Mouse (Mus musculus) liver, adult 2 months (tissue): ENCODE results near the gene Hist1h2bg. TPM values are rescaled to one million over a fixed set of nuclear protein-coding genes. Genes with fewer than 3 reads are reported as not detected.

Experiments
- DNase-seq: peaks from one replicate; pipeline ENCODE4 v3.0.0-alpha.2; 2011; ENCODE audit warnings: low read depth, low spot score; ENCODE audit errors: extremely low read depth
- H3K27ac ChIP-seq: fragments of 200-500 bp; replicated peaks from 2 replicates; pipeline ENCODE4 v1.5.1; 2012; ENCODE audit warnings: low read depth, mild to moderate bottlenecking, control low read depth, inconsistent platforms, low read length; ENCODE audit not compliant: insufficient read depth
- H3K27me3 ChIP-seq: fragments of 200-500 bp; 2 replicates; pipeline ENCODE4 v1.6.1; 2012; ENCODE audit warnings: mild to moderate bottlenecking, moderate library complexity, low read length, inconsistent platforms; ENCODE audit not compliant: control insufficient read depth, insufficient read depth
- H3K36me3 ChIP-seq: fragments of 200-500 bp; 2 replicates; pipeline ENCODE4 v1.6.1; 2012; ENCODE audit warnings: low read length, inconsistent platforms; ENCODE audit not compliant: control insufficient read depth, insufficient read depth
- H3K4me1 ChIP-seq: fragments of 200-500 bp; 2 replicates; pipeline ENCODE4 v1.6.1; 2011; ENCODE audit warnings: low read length; ENCODE audit not compliant: control insufficient read depth, insufficient read depth
- H3K4me3 ChIP-seq: fragments of 200-500 bp; 2 replicates; pipeline ENCODE4 v1.5.1; 2011; ENCODE audit warnings: low read depth, mild to moderate bottlenecking, control low read depth, low read length, moderate library complexity; ENCODE audit not compliant: insufficient read depth
- H3K79me2 ChIP-seq: fragments of 200-500 bp; 2 replicates; pipeline ENCODE4 v1.6.1; 2012; ENCODE audit warnings: inconsistent platforms, mild to moderate bottlenecking, low read length, moderate library complexity; ENCODE audit not compliant: control insufficient read depth, insufficient read depth
- H3K9ac ChIP-seq: fragments of 200-500 bp; 2 replicates; pipeline ENCODE4 v1.6.1; 2012; ENCODE audit warnings: low read depth, mild to moderate bottlenecking, control low read depth, inconsistent platforms, low read length
- CTCF ChIP-seq: fragments of 200-500 bp; IDR thresholded peaks from 2 replicates; pipeline ENCODE4 v1.5.1; 2011; ENCODE audit warnings: low read depth, low read length, control low read depth
- POLR2A ChIP-seq: fragments of 200-500 bp; IDR thresholded peaks from 2 replicates; pipeline ENCODE4 v1.6.1; 2011; ENCODE audit warnings: low read length, control low read depth; ENCODE audit not compliant: insufficient read depth; ENCODE audit errors: extremely low read depth
- WGBS: fragments of 180-500 bp; shearing (Covaris S2); methylation state at CpG from one replicate; pipeline ENCODE4 v1.1.7; 2018; 5-methylcytosine and 5-hydroxymethylcytosine counted together
- polyA plus RNA-seq: library from polyadenylated mRNA; depleted of rRNA; stranded (reverse); fragments of >200 nt; gene quantifications from 2 replicates; pipeline ENCODE4 v1.2.3, GENCODE M21; 2012; rRNA removed
- total RNA-seq: library from RNA; depleted of rRNA; stranded (reverse); fragments of >200 nt; gene quantifications from 2 replicates; pipeline ENCODE4 v1.2.3, GENCODE M21; 2014; rRNA removed

The Hist1h2bg gene
- total and polyA plus RNA-seq, 2 experiments = 4.4 to 37.2 TPM

GRCm38 (mm10) chr13:23609844-23610243, 38.6 kb downstream of the Hist1h2bg start:
- DNase-seq = no peak
- Histone ChIP-seq H3K27ac (no peak overlapping the region), H3K36me3 (no peaks in the 10 kb centered on the region), H3K79me2 (no peaks in the 10 kb centered on the region), H3K4me1 (no peaks in the 10 kb centered on the region), H3K4me3 (no peak overlapping the region), H3K27me3 (no peaks in the 10 kb centered on the region), H3K9ac (no peak overlapping the region)
- TF ChIP-seq POLR2A = no peak
- TF ChIP-seq CTCF = no peak

- H3K27ac ChIP-seq = no peak overlapping the region
- DNase-seq = no peak
- H3K36me3 ChIP-seq = no peaks in the 10 kb centered on the region
- no peaks in the 10 kb centered on the region for H3K4me1 ChIP-seq
- H3K79me2 ChIP-seq = no peaks in the 10 kb centered on the region
- H3K9ac ChIP-seq = no peak overlapping the region
- TF ChIP-seq POLR2A (no peak), CTCF (no peak)
- 80% methylated on average over 2 of the region's 2 CpGs for WGBS
- no peaks in the 10 kb centered on the region for H3K27me3 ChIP-seq
- no peak overlapping the region for H3K4me3 ChIP-seq
Measured at GRCm38 (mm10) chr13:23610393-23610792, 39.2 kb downstream of the Hist1h2bg start.

GRCm38 (mm10) chr13:23611638-23612037, 40.4 kb downstream of the Hist1h2bg start:
- TF ChIP-seq POLR2A (no peak), CTCF (no peak)
- WGBS = 87% methylated on average over 3 of the region's 3 CpGs
- Histone ChIP-seq H3K27me3 (no peaks in the 10 kb centered on the region), H3K4me1 (no peaks in the 10 kb centered on the region), H3K79me2 (no peaks in the 10 kb centered on the region), H3K4me3 (no peak overlapping the region), H3K36me3 (no peaks in the 10 kb centered on the region), H3K9ac (no peak overlapping the region), H3K27ac (no peak overlapping the region)
- no peak for DNase-seq

DNA sequence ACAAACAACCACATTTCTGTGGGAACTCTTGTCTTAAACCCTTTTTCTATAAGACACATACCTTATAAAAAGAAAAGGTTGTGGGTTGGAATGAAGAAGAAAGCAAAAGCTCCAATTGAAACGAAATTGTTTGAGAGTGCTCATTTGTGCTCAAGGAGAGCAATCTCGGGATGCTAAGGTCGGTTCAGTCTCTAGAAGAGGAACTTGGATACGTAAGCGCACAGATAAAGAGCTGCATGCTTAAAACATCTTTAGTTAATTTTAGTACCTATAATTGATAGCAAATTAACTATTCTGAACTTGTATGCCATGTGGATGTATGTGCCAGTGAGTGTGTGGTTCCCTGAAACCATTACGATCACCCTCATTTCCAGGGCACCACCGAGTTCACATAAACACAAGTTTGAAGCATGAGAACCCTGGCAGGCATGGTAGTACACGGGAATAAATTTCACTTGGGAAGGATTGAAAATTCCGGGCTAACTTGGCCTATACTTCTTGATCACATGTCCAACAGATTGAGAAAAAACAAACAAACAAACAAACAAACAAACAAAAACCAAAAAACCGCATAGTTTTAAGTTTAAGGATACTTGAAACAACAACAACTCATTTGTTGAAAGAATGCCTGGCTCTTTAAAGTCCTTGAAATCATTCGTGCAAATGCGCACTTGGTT, 49.0 kb downstream of the Hist1h2bg start:
- peak overlapping the region; percentile 37; the same call in 1 of the 2 replicates for H3K4me3 ChIP-seq
- H3K9ac ChIP-seq = peak overlapping the region; percentile 35
- peak overlapping the region; percentile 86 for H3K27ac ChIP-seq
- TF ChIP-seq POLR2A = no peak
- TF ChIP-seq CTCF = no peak
- WGBS = 46% methylated on average over 12 of the region's 12 CpGs
- no peaks in the 10 kb centered on the region for H3K79me2 ChIP-seq
- no peaks in the 10 kb centered on the region; the same call in 1 of the 2 replicates for H3K4me1 ChIP-seq
- DNase-seq = no peak
- no peaks in the 10 kb centered on the region for H3K27me3 ChIP-seq
- H3K36me3 ChIP-seq = no peaks in the 10 kb centered on the region

GRCm38 (mm10) chr13:23620733-23621531, 49.7 kb downstream of the Hist1h2bg start, which contains the start of gene Hist1h2be:
Gene Hist1h2be, minus strand, starts transcription at chr13:23621124.
- no peaks in the 10 kb centered on the region for H3K27me3 ChIP-seq
- TF ChIP-seq CTCF (no peak), POLR2A (no peak)
- H3K27ac ChIP-seq = peak within 1 kb of the TSS; percentile 86
- H3K36me3 ChIP-seq = no peaks in the 10 kb centered on the region
- WGBS = under 1% methylated on average over 27 of the region's 27 CpGs
- H3K9ac ChIP-seq = peak within 1 kb of the TSS; percentile 80
- H3K4me3 ChIP-seq = peak within 1 kb of the TSS; percentile 84
- no peaks in the 10 kb centered on the region; the same call in 1 of the 2 replicates for H3K4me1 ChIP-seq
- DNase-seq = peak; percentile 97
- no peaks in the 10 kb centered on the region for H3K79me2 ChIP-seq

Other genes with a start within 250 kb of the Hist1h2bg start
Only the 30 nearest of the 35 such genes appear.
- gene Abt1, start 147.5 kb upstream of the Hist1h2bg start, total RNA-seq = 3.5 and 3.7 TPM in 2 replicates
- 2.1 TPM in 2 replicates for gene Abt1, start 147.5 kb upstream of the Hist1h2bg start, polyA plus RNA-seq
- not detected in 2 replicates for gene Btn1a1, start 105.5 kb upstream of the Hist1h2bg start, total RNA-seq
- not detected in 2 replicates for gene Btn1a1, start 105.5 kb upstream of the Hist1h2bg start, polyA plus RNA-seq
- not detected in 2 replicates for gene Btn2a2, start 82.5 kb upstream of the Hist1h2bg start, total RNA-seq
- gene Btn2a2, start 82.5 kb upstream of the Hist1h2bg start, polyA plus RNA-seq = not detected in 2 replicates
- 706 and 873 TPM in 2 replicates for gene Hist1h4h, start 40.3 kb upstream of the Hist1h2bg start, total RNA-seq
- gene Hist1h4h, start 40.3 kb upstream of the Hist1h2bg start, polyA plus RNA-seq = 8.5 and 26.7 TPM in 2 replicates
- 9.2 and 13.4 TPM in 2 replicates for gene Hist1h2af, start 37.5 kb upstream of the Hist1h2bg start, total RNA-seq
- 2.1 and 2.9 TPM in 2 replicates for gene Hist1h2af, start 37.5 kb upstream of the Hist1h2bg start, polyA plus RNA-seq
- gene Hist1h3g, start 36.0 kb upstream of the Hist1h2bg start, total RNA-seq = 5.6 and 12.9 TPM in 2 replicates
- 0.26 TPM in 1 of 2 replicates, not detected in the other for gene Hist1h3g, start 36.0 kb upstream of the Hist1h2bg start, polyA plus RNA-seq
- 1.3 and 1.5 TPM in 2 replicates for gene Hist1h2bh, start 28.0 kb upstream of the Hist1h2bg start, total RNA-seq
- 0.07 and 0.09 TPM in 2 replicates for gene Hist1h2bh, start 28.0 kb upstream of the Hist1h2bg start, polyA plus RNA-seq
- 11.1 and 14.2 TPM in 2 replicates for gene Hist1h3f, start 27.3 kb upstream of the Hist1h2bg start, total RNA-seq
- gene Hist1h3f, start 27.3 kb upstream of the Hist1h2bg start, polyA plus RNA-seq = 0.29 and 0.30 TPM in 2 replicates
- 77.8 and 101 TPM in 2 replicates for gene Hist1h4f, start 19.7 kb upstream of the Hist1h2bg start, total RNA-seq
- gene Hist1h4f, start 19.7 kb upstream of the Hist1h2bg start, polyA plus RNA-seq = 0.97 TPM in 1 of 2 replicates, not detected in the other
- 2.5 and 3.0 TPM in 2 replicates for gene Hist1h1d, start 18.1 kb upstream of the Hist1h2bg start, total RNA-seq
- gene Hist1h1d, start 18.1 kb upstream of the Hist1h2bg start, polyA plus RNA-seq = 0.02 and 0.12 TPM in 2 replicates
- gene Hist1h3e, start 9.0 kb upstream of the Hist1h2bg start, total RNA-seq = 19.9 and 26.8 TPM in 2 replicates
- gene Hist1h3e, start 9.0 kb upstream of the Hist1h2bg start, polyA plus RNA-seq = 2.1 and 2.6 TPM in 2 replicates
- 2.8 and 6.6 TPM in 2 replicates for gene Hist1h2ae, start 176 bp upstream of the Hist1h2bg start, total RNA-seq
- 0.57 TPM in 2 replicates for gene Hist1h2ae, start 176 bp upstream of the Hist1h2bg start, polyA plus RNA-seq
- 4.6 and 5.4 TPM in 2 replicates for gene Hist1h2bf, start 2.8 kb downstream of the Hist1h2bg start, total RNA-seq
- 0.39 TPM in 1 of 2 replicates, not detected in the other for gene Hist1h2bf, start 2.8 kb downstream of the Hist1h2bg start, polyA plus RNA-seq
- 5.4 and 11.5 TPM in 2 replicates for gene Hist1h2ad, start 3.0 kb downstream of the Hist1h2bg start, total RNA-seq
- gene Hist1h2ad, start 3.0 kb downstream of the Hist1h2bg start, polyA plus RNA-seq = 1.1 TPM in 1 of 2 replicates, not detected in the other
- 3.4 and 5.9 TPM in 2 replicates for gene Hist1h3d, start 4.4 kb downstream of the Hist1h2bg start, total RNA-seq
- gene Hist1h3d, start 4.4 kb downstream of the Hist1h2bg start, polyA plus RNA-seq = 0.48 and 0.87 TPM in 2 replicates
- gene Hist1h4d, start 10.2 kb downstream of the Hist1h2bg start, total RNA-seq = 162 and 174 TPM in 2 replicates
- gene Hist1h4d, start 10.2 kb downstream of the Hist1h2bg start, polyA plus RNA-seq = 2.1 and 2.8 TPM in 2 replicates
- 5.4 and 6.6 TPM in 2 replicates for gene Hist1h2be, start 49.7 kb downstream of the Hist1h2bg start, total RNA-seq
- gene Hist1h2be, start 49.7 kb downstream of the Hist1h2bg start, polyA plus RNA-seq = 0.28 and 0.60 TPM in 2 replicates
- gene Hist1h1e, start 51.2 kb downstream of the Hist1h2bg start, total RNA-seq = 22.0 and 27.0 TPM in 2 replicates
- 0.73 and 0.77 TPM in 2 replicates for gene Hist1h1e, start 51.2 kb downstream of the Hist1h2bg start, polyA plus RNA-seq
- 4.9 and 6.2 TPM in 2 replicates for gene Hist1h2ac, start 112.6 kb downstream of the Hist1h2bg start, total RNA-seq
- 0.12 and 0.22 TPM in 2 replicates for gene Hist1h2ac, start 112.6 kb downstream of the Hist1h2bg start, polyA plus RNA-seq
- 228 and 265 TPM in 2 replicates for gene Hist1h2bc, start 112.8 kb downstream of the Hist1h2bg start, total RNA-seq
- 312 and 443 TPM in 2 replicates for gene Hist1h2bc, start 112.8 kb downstream of the Hist1h2bg start, polyA plus RNA-seq
- not detected in 2 replicates for gene Hist1h1t, start 124.4 kb downstream of the Hist1h2bg start, total RNA-seq
- gene Hist1h1t, start 124.4 kb downstream of the Hist1h2bg start, polyA plus RNA-seq = not detected in 2 replicates
- 190 and 256 TPM in 2 replicates for gene Hist1h4c, start 127.1 kb downstream of the Hist1h2bg start, total RNA-seq
- gene Hist1h4c, start 127.1 kb downstream of the Hist1h2bg start, polyA plus RNA-seq = 0.95 and 3.1 TPM in 2 replicates
- gene Hfe, start 139.5 kb downstream of the Hist1h2bg start, total RNA-seq = 30.4 and 35.3 TPM in 2 replicates
- gene Hfe, start 139.5 kb downstream of the Hist1h2bg start, polyA plus RNA-seq = 32.6 and 40.9 TPM in 2 replicates
- gene Hist1h1c, start 167.4 kb downstream of the Hist1h2bg start, total RNA-seq = 43.6 and 68.1 TPM in 2 replicates
- gene Hist1h1c, start 167.4 kb downstream of the Hist1h2bg start, polyA plus RNA-seq = 20.9 and 31.6 TPM in 2 replicates
- gene Hist1h3c, start 174.2 kb downstream of the Hist1h2bg start, total RNA-seq = 8.0 and 24.1 TPM in 2 replicates
- gene Hist1h3c, start 174.2 kb downstream of the Hist1h2bg start, polyA plus RNA-seq = 0.20 and 0.27 TPM in 2 replicates
- gene Hist1h2bb, start 175.3 kb downstream of the Hist1h2bg start, total RNA-seq = 41.9 and 75.6 TPM in 2 replicates
- gene Hist1h2bb, start 175.3 kb downstream of the Hist1h2bg start, polyA plus RNA-seq = 0.41 and 0.55 TPM in 2 replicates
- gene Hist1h2ab, start 179.7 kb downstream of the Hist1h2bg start, total RNA-seq = 19.4 and 55.8 TPM in 2 replicates
- gene Hist1h2ab, start 179.7 kb downstream of the Hist1h2bg start, polyA plus RNA-seq = 0.45 and 1.0 TPM in 2 replicates
- 15.2 and 31.1 TPM in 2 replicates for gene Hist1h3b, start 180.9 kb downstream of the Hist1h2bg start, total RNA-seq
- gene Hist1h3b, start 180.9 kb downstream of the Hist1h2bg start, polyA plus RNA-seq = 0.23 and 0.58 TPM in 2 replicates
- 62.4 and 63.4 TPM in 2 replicates for gene Hist1h4b, start 185.6 kb downstream of the Hist1h2bg start, total RNA-seq
- 1.2 TPM in 1 of 2 replicates, not detected in the other for gene Hist1h4b, start 185.6 kb downstream of the Hist1h2bg start, polyA plus RNA-seq
- 21.0 and 54.0 TPM in 2 replicates for gene Hist1h4a, start 189.8 kb downstream of the Hist1h2bg start, total RNA-seq
- 0.76 TPM in 1 of 2 replicates, not detected in the other for gene Hist1h4a, start 189.8 kb downstream of the Hist1h2bg start, polyA plus RNA-seq